Mouse (Mus musculus): ENCODE data around the gene Pnrc2.

GRCm38 (mm10) chr4:135834124-135834717 is 39.4 kb downstream of the Pnrc2 start:
- TF ChIP-seq CTCF (IDR thresholded peaks at IDR 0.05; ENCODE audit: low read depth) (no peak), EP300 (IDR thresholded peaks at IDR 0.05; ENCODE audit: low read depth) (no peak)
